Mouse (Mus musculus): ENCODE results near the gene Prdm9.
"Not testable (repeated sequence)": the region's sequence is repeated elsewhere in the genome, so short reads cannot be mapped to it uniquely, and the experiment has no call there.

The Prdm9 gene

GRCm38 (mm10) chr17:15564014-15564927 is at the start of gene Prdm9:
Gene Prdm9, minus strand, starts transcription at chr17:15564354.
- peak; percentile 96 for DNase-seq (ENCODE audit: low read depth, low spot score)

- DNase-seq (ENCODE audit: low read depth, low spot score): no peak
These were observed 35.3 kb upstream of the Prdm9 start for GRCm38 (mm10) chr17:15599496-15599895.

DNA sequence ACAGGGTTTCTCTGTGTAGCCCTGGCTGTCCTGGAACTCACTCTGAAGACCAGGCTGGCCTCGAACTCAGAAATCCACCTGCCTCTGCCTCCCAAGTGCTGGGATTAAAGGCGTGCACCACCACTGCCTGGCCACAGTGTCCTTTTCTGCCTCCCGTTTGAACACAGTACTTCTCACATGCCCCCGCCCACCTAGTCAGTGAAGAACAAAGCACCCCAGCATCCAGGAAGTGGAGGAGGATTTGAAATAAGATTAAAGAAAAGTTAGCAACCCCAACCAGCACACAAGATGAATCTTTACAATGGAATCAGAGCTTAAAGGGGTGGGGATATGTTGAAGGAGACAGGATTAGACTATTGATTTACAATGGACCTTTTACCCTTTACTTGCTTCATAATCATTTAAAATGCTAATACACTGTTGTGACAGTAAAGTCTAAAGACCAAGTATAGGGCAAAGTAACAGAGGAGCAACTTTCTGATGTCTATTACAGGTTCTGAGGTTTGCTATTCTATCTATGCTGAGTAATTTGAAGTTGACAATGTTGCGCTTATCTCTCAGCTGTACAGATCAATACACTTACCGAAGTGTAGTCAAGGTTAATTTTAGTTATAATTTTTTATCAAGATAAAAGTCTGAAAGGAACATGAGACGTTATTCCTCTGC is 27.2 kb upstream of the Prdm9 start:
- no peak for DNase-seq (ENCODE audit: low read depth, low spot score)

GRCm38 (mm10) chr17:15588116-15588515 is 24.0 kb upstream of the Prdm9 start:
- no peak for DNase-seq (ENCODE audit: low read depth, low spot score)

GRCm38 (mm10) chr17:15585691-15586090 is 21.5 kb upstream of the Prdm9 start:
- DNase-seq (ENCODE audit: low read depth, low spot score): no peak

GRCm38 (mm10) chr17:15583071-15583470 is 18.9 kb upstream of the Prdm9 start:
- DNase-seq (ENCODE audit: low read depth, low spot score): no peak

DNA sequence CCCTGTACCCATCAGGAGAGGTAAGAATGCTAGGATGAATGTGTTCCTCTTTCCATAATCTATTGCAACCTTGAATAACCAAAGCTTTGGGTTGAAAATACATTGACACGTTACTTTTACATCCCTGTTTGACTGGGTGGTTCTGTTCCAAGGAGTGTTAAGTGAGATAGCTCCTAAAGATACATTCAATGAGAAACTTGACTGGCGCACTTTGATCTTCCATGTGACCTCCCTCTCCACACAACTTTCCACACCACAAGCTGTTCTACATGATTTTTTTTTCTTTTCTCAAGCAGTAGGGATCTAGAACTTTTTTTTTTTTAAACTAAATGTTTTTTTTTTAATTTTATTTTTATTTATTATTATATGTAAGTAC is 15.9 kb upstream of the Prdm9 start:
- DNase-seq (ENCODE audit: low read depth, low spot score): no peak

DNA sequence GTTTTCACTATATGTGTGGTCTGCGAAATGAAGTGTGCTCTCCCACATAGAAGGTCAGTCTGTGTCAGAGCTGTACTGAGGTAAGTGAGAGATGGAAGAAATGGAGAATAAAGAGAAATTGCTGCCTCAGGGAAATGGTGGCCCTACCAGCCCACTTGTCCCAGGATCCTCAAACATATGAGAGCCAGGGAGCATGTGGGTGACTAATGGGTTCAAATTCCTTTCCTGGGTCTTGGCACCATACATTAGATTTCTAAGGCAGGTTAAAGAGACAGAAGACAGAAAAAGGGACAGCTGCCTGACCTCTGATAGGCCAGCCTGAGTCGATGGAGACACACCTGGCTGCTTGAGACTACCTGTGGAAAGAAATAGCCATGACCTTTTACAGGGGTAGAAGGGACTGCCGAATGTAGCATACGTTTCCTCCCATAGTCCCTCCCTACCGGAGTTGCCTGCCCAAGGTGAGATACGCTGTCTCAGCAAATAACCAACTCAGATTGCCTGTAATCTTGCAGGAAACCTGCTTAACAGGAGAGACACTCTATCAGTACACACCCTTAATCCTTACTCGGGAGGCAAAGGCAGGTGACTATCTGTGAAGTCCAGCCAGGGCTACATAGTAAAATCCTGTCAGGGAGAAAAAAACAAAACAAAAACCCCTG is 15.4 kb upstream of the Prdm9 start:
- DNase-seq (ENCODE audit: low read depth, low spot score): no peak

DNA sequence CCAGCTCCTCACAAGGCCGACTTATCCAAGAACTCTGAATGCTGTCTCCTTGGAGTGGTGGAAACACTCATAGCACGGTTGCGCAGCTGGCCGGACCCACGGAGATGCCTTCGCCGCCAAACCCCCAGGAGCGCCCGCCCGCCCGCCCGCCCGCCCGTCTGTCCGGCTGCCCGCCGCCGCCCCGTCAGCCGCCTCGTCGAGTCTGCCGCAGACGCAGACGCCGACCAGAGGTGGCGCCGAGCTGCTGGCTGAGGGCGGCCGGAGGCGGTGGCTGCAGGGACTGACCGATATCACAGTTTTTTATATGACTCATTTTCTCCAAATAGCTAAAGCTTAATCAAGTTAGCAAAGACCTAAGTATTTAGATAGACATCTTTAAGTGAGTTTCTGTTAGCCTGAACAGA is 13.1 kb upstream of the Prdm9 start:
- no peak for DNase-seq (ENCODE audit: low read depth, low spot score)

GRCm38 (mm10) chr17:15575056-15575455 is 10.9 kb upstream of the Prdm9 start:
- no peak for DNase-seq (ENCODE audit: low read depth, low spot score)

GRCm38 (mm10) chr17:15566908-15567307 is 2.8 kb upstream of the Prdm9 start:
- no peak for DNase-seq (ENCODE audit: low read depth, low spot score)

GRCm38 (mm10) chr17:15564928-15565300 is 760 bp upstream of the Prdm9 start:
- no peak for DNase-seq (ENCODE audit: low read depth, low spot score)

GRCm38 (mm10) chr17:15559946-15560345 is 4.2 kb downstream of the Prdm9 start:
- no peak for DNase-seq (ENCODE audit: low read depth, low spot score)

DNA sequence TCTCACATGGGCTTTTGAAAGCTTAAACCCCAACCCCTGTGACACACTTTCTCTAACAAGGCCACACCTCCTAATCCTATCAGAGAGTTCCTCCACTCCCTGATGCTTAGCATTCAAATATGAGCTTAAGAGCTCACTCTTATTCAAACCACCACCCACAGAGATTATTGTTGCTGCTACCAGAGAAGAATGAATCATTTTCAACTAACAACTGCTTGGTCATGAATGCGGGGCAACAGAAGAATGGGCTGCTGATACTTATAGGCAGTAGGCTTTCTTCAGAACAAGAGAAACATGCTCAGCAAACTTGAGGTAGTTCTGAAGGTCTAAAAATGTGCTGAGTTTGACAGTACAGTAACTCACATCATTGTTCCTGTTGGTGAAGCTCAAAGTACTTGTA is 14.4 kb downstream of the Prdm9 start:
- DNase-seq (ENCODE audit: low read depth, low spot score): no peak

- no peak for DNase-seq (ENCODE audit: low read depth, low spot score)
These were observed 17.7 kb downstream of the Prdm9 start for GRCm38 (mm10) chr17:15546440-15546839.

GRCm38 (mm10) chr17:15543868-15544267 is 20.3 kb downstream of the Prdm9 start:
- DNase-seq (ENCODE audit: low read depth, low spot score): not testable (repeated sequence)

DNA sequence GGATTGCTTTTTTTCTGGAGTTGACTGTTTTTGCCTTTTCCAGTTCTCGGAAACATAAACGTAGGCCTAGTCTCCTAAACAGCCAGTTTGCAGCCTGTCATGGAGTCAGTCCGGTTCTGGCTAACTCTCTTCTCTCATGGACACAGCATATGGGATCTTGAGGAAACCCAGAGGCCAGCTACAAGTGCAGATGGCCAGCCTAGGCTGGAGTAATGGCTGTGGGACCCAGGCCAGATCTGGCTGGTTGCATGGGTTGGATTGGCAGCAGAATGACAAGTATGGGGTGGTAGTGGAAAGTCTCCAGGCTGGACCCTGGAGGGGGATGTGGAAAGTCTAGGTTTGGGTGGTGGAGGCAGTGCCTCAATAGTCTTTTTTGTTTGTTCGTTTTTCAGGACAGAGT is 23.8 kb downstream of the Prdm9 start:
- DNase-seq (ENCODE audit: low read depth, low spot score): no peak

DNA sequence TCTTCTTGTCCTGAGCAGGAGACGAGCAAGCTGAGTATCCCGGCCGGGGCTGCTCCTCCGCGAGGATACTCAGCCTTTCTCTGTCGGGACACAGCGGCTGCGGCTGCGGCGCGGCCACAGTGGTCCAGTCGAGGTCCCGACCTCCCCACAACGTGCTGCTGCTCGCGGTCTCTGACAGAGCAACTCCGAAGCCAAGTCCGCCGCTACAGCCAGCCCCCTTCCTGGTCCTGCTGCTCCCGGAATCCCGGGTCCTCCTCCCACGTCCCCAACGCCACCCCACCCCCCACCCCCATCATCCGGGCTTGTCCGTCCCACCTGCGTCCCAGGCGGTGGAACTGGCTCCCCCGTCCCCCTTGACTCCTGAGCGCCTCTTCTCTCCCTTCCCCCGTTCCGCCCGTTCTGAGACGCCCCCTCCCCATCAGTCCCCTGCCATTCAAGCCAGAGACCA is 27.7 kb downstream of the Prdm9 start:
- no peak for DNase-seq (ENCODE audit: low read depth, low spot score)

- no peak for DNase-seq (ENCODE audit: low read depth, low spot score)
These were observed 28.2 kb downstream of the Prdm9 start for GRCm38 (mm10) chr17:15535943-15536342.

- DNase-seq (ENCODE audit: low read depth, low spot score): no peak
These were observed 28.9 kb downstream of the Prdm9 start for GRCm38 (mm10) chr17:15535162-15535800.

- no peak for DNase-seq (ENCODE audit: low read depth, low spot score)
These were observed 34.0 kb downstream of the Prdm9 start for GRCm38 (mm10) chr17:15530141-15530540.

GRCm38 (mm10) chr17:15528887-15529286 is 35.3 kb downstream of the Prdm9 start:
- DNase-seq (ENCODE audit: low read depth, low spot score): no peak

All from c-Kit-negative CD71-positive TER-119-positive erythroid progenitor cells, embryonic 14.5 days (primary cell).